Mouse (Mus musculus): ENCODE measurements around the gene Zfp367.

The Zfp367 gene

GRCm38 (mm10) chr13:64090278-64090677 is 62.7 kb downstream of the Zfp367 start:
- DNase-seq (ENCODE audit: low read depth), result no peak

GRCm38 (mm10) chr13:64089130-64089529 is 63.9 kb downstream of the Zfp367 start, which contains the start of gene Hsd17b3:
Hsd17b3 (minus strand) TSS chr13:64089230.
- no peak for DNase-seq (ENCODE audit: low read depth)

GRCm38 (mm10) chr13:64088057-64088456 is 64.9 kb downstream of the Zfp367 start:
- DNase-seq (ENCODE audit: low read depth), result no peak

- no peak for DNase-seq (ENCODE audit: low read depth)
Measured at GRCm38 (mm10) chr13:64086036-64086435, 67.0 kb downstream of the Zfp367 start.

- DNase-seq (ENCODE audit: low read depth), result no peak
Measured at GRCm38 (mm10) chr13:64083331-64083730, 69.7 kb downstream of the Zfp367 start.
